Mouse (Mus musculus) limb, embryonic 14.5 days (tissue): ENCODE results near the gene Rbms3. TPM values are rescaled to one million over a fixed set of nuclear protein-coding genes. Genes with fewer than 3 reads are reported as not detected.

ENCODE experiments used
- ATAC-seq: fragments of 200-750 bp; cut with Nextera tagmentation; 2 replicates; pipeline ENCODE4 v1.8.0; 2017; ENCODE audit warnings: low read depth, moderate number of reproducible peaks, moderate TSS enrichment; ENCODE audit not compliant: low FRiP score
- DNase-seq: peaks from one replicate; pipeline ENCODE4 v3.0.0-alpha.2; 2015; ENCODE audit warnings: low spot score
- H3K27ac ChIP-seq: fragments of 300-500 bp; sonication (generic); replicated peaks from 2 replicates; pipeline ENCODE4 v1.5.1; 2014; ENCODE audit warnings: low read depth, mild to moderate bottlenecking, low read length, moderate library complexity, mixed read lengths
- H3K27me3 ChIP-seq: fragments of 300-500 bp; sonication (generic); 2 replicates; pipeline ENCODE4 v1.6.1; 2014; ENCODE audit warnings: low read length, mixed read lengths; ENCODE audit not compliant: control insufficient read depth, insufficient read depth
- H3K36me3 ChIP-seq: fragments of 300-500 bp; sonication (generic); 2 replicates; pipeline ENCODE4 v1.6.1; 2014; ENCODE audit warnings: mild to moderate bottlenecking, low read length, moderate library complexity, mixed read lengths; ENCODE audit not compliant: control insufficient read depth, insufficient read depth
- H3K4me1 ChIP-seq: fragments of 300-500 bp; sonication (generic); 2 replicates; pipeline ENCODE4 v1.6.1; 2014; ENCODE audit warnings: antibody characterized with exemption, low read length, mixed read lengths; ENCODE audit not compliant: control insufficient read depth, insufficient read depth
- H3K4me2 ChIP-seq: fragments of 300-500 bp; sonication (generic); replicated peaks from 2 replicates; pipeline ENCODE4 v1.6.1; 2014; ENCODE audit warnings: low read depth, mild to moderate bottlenecking, low read length, moderate library complexity; ENCODE audit not compliant: severe bottlenecking
- H3K4me3 ChIP-seq: fragments of 300-500 bp; sonication (generic); replicated peaks from 2 replicates; pipeline ENCODE4 v1.5.1; 2014; ENCODE audit warnings: low read length
- H3K9ac ChIP-seq: fragments of 300-500 bp; sonication (generic); 2 replicates; pipeline ENCODE4 v1.6.1; 2014; ENCODE audit warnings: mild to moderate bottlenecking, low read depth, low read length, moderate library complexity; ENCODE audit not compliant: severe bottlenecking
- H3K9me3 ChIP-seq: fragments of 300-500 bp; sonication (generic); 2 replicates; pipeline ENCODE4 v1.6.1; 2016; ENCODE audit warnings: low read length; ENCODE audit not compliant: control insufficient read depth
- POLR2A ChIP-seq: fragments of 200-500 bp; IDR thresholded peaks from 2 replicates; pipeline ENCODE4 v1.8.0; 2012; ENCODE audit warnings: inconsistent platforms, mild to moderate bottlenecking, moderate library complexity, borderline replicate concordance; ENCODE audit not compliant: insufficient read depth, insufficient read length; ENCODE audit errors: extremely low read depth
- WGBS: fragments of 180-500 bp; shearing (Covaris S2); extraction: QIAGEN DNeasy Blood & Tissue Kit; methylation state at CpG from one replicate; pipeline ENCODE4 v1.1.7; 2014; 5-methylcytosine and 5-hydroxymethylcytosine counted together
- polyA plus RNA-seq, 2 experiments: library from polyadenylated mRNA; depleted of rRNA in 1 of 2; stranded (reverse) in 1 of 2; unstranded in 1 of 2; fragments of >200 nt; fragmentation: Nextera tagmentation in 1 of 2; extraction: Ambion mirVana in 1 of 2; gene quantifications; 2 replicates each; pipeline versions ENCODE4 v1.2.1 to v1.2.3; 2012 to 2014

The Rbms3 gene
- polyA plus RNA-seq, 2 experiments: 42.1 to 94.5 TPM

DNA sequence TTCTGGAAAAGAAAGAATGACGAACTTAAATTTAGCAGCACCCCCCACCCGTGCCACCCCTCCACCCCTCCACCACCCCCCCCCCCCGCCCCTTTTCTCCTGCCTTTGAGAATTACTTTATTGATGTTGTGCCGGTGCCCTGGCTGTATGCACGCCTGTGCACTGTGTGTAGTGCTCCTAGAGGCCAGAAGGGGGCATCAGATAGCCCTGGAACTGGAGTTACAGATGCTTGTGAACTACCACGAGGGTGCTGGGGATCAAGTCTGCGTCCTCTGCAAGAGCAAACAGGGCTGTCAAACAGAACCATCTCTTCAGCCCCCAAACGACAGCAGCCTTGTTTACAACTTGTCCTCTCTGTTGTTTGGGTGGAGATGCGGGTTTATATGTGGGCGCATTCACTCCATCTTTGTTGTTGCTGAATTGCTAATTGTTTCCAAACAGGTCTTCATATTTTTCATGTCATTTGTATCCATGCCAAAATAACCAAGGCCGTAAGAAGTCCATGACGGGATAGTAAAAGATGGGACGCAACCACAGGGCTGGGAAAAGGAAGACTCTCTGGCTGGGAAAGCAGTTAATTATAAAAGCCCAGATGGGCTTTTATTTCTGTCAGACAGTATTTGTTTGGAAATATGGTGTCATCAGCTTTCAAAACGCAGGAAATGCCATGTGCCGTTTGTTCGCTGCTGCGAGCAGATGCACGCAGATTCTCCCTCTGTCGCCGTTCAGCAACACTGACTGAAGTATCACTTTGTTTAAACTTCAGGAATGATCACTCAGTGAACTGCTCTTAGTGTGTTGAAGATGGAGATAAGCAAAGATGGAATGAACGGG, 652.9 kb downstream of the Rbms3 start:
- H3K27ac ChIP-seq: no peak overlapping the region
- ATAC-seq (no peak), DNase-seq (no peak)
- no peak overlapping the region for H3K9ac ChIP-seq
- 82% methylated on average over 21 of the region's 21 CpGs for WGBS
- no peaks in the 10 kb centered on the region for H3K4me1 ChIP-seq
- no peak overlapping the region for H3K4me3 ChIP-seq
- no peak for TF ChIP-seq POLR2A
- no peak overlapping the region for H3K4me2 ChIP-seq
- peaks cover 4% of the 10 kb centered on the region for H3K36me3 ChIP-seq
- H3K27me3 ChIP-seq: no peaks in the 10 kb centered on the region
- peaks cover 4% of the 10 kb centered on the region; the same call in 1 of the 2 replicates for H3K9me3 ChIP-seq

- ATAC-seq (no peak), DNase-seq (no peak)
- Histone ChIP-seq H3K4me2 (no peak overlapping the region), H3K9ac (no peak overlapping the region), H3K9me3 (peaks cover 4% of the 10 kb centered on the region; the same call in 1 of the 2 replicates), H3K4me3 (no peak overlapping the region), H3K27me3 (no peaks in the 10 kb centered on the region), H3K4me1 (no peaks in the 10 kb centered on the region), H3K36me3 (peaks cover 4% of the 10 kb centered on the region), H3K27ac (no peak overlapping the region)
- WGBS: 85% methylated on average over 4 of the region's 4 CpGs
- TF ChIP-seq POLR2A: no peak
Measured at GRCm38 (mm10) chr9:116975269-116975668, 654.4 kb downstream of the Rbms3 start.

DNA sequence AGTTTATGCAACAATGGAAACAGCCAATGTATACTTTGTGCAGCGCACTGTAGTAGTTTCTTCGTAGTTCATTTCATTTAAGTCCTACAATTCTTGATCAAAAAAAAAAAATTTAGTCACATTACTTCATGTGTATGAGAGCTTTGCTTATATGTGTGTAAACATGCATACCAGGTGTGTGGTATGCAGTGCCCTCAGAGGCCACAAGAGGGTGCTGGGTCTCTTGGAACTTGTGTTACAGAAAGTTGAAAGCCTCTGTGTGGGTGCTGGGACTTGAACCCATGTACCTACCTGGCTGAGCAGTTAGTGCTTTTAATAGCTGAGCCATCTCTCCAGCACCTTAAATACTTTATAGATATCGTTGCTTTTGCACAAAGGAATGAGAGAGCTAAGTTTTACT, 655.6 kb downstream of the Rbms3 start:
- peaks cover 4% of the 10 kb centered on the region; the same call in 1 of the 2 replicates for H3K9me3 ChIP-seq
- no peaks in the 10 kb centered on the region for H3K27me3 ChIP-seq
- H3K36me3 ChIP-seq: no peaks in the 10 kb centered on the region
- H3K27ac ChIP-seq: no peak overlapping the region
- TF ChIP-seq POLR2A: no peak
- ATAC-seq (no peak), DNase-seq (no peak)
- no peaks in the 10 kb centered on the region for H3K4me1 ChIP-seq
- no peak overlapping the region for H3K4me3 ChIP-seq
- H3K4me2 ChIP-seq: no peak overlapping the region
- over 99% methylated on average over 3 of the region's 3 CpGs for WGBS
- no peak overlapping the region for H3K9ac ChIP-seq

DNA sequence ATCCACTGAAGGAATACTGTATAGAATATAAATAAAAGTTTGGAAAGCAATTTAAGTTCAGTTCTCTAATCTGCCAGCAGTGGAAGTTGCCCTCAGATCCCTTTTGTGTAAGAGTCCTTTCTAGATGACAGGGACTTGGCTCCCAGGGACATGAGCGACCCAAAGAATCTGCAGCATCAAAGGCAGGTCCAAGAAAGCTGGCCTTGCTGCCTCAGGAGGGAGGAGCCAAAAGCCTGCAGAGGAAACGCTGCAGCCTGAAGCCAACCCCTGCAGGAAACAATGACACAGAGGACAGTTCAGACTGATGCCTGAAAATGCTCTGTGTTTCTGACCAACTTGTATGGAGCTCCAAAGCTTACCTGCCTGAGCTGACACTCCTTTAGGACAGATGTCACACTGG, 656.1 kb downstream of the Rbms3 start:
- WGBS: 39% methylated on average over 2 of the region's 2 CpGs
- H3K27me3 ChIP-seq: no peaks in the 10 kb centered on the region
- TF ChIP-seq POLR2A: no peak
- DNase-seq: no peak
- H3K9me3 ChIP-seq: peaks cover 4% of the 10 kb centered on the region; the same call in 1 of the 2 replicates
- no peaks in the 10 kb centered on the region for H3K4me1 ChIP-seq
- ATAC-seq: no peak
- no peak overlapping the region for H3K27ac ChIP-seq
- no peaks in the 10 kb centered on the region for H3K36me3 ChIP-seq
- no peak overlapping the region for H3K9ac ChIP-seq
- no peak overlapping the region for H3K4me2 ChIP-seq
- no peak overlapping the region for H3K4me3 ChIP-seq

- no peaks in the 10 kb centered on the region for H3K27me3 ChIP-seq
- DNase-seq: no peak
- 92% methylated on average over 3 of the region's 3 CpGs for WGBS
- ATAC-seq: no peak
- no peak overlapping the region for H3K4me2 ChIP-seq
- H3K9me3 ChIP-seq: no peaks in the 10 kb centered on the region
- H3K4me3 ChIP-seq: no peak overlapping the region
- H3K9ac ChIP-seq: no peak overlapping the region
- no peaks in the 10 kb centered on the region for H3K36me3 ChIP-seq
- no peak for TF ChIP-seq POLR2A
- no peak overlapping the region for H3K27ac ChIP-seq
- H3K4me1 ChIP-seq: peaks cover 8% of the 10 kb centered on the region
Measured at GRCm38 (mm10) chr9:116967317-116967716, 662.4 kb downstream of the Rbms3 start.

DNA sequence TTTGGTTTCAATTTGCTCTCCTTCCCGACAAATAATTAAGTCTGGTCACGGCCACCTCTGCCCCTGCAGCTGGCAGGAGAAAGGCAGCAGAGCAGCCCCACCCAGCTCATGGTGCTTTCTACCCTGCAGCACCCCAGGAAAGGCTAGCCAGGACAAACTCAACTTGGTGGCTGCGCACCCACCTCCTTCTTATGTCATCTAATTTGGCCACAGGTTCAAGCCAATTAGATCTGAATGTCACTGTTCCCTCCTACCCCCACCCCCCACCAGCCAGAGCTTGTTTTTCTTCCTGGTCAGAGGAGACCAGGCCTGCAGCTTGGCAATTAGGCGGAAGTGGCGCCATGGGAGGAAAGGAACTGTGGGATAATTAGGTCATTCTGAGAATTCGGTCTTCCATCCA, 664.0 kb downstream of the Rbms3 start:
- 26% methylated on average over 6 of the region's 6 CpGs for WGBS
- no peak overlapping the region for H3K9ac ChIP-seq
- no peak for ATAC-seq

More for the DNA sequence above, 664.0 kb downstream of the Rbms3 start:
- Histone ChIP-seq H3K4me1 (peaks cover 8% of the 10 kb centered on the region), H3K9me3 (0 out of 2 replicates have a peak, but pooled peaks cover 3% of the 10 kb centered on the region), H3K4me3 (no peak overlapping the region), H3K4me2 (peak overlapping the region; percentile 31), H3K36me3 (no peaks in the 10 kb centered on the region), H3K27ac (no peak overlapping the region), H3K27me3 (no peaks in the 10 kb centered on the region)
- DNase-seq: no peak
- no peak for TF ChIP-seq POLR2A
